Mouse (Mus musculus) cerebellum, adult 2 months (tissue): ENCODE measurements around the gene Mtmr10.

Experiments
- CTCF ChIP-seq: fragments of 200-500 bp; IDR thresholded peaks from 2 replicates; pipeline ENCODE4 v1.5.1; 2011; ENCODE audit warnings: low read depth, mild to moderate bottlenecking, control low read depth, low read length, moderate library complexity, borderline replicate concordance; ENCODE audit not compliant: insufficient read depth
- POLR2A ChIP-seq: fragments of 200-500 bp; IDR thresholded peaks from 2 replicates; pipeline ENCODE4 v1.6.1; 2011; ENCODE audit warnings: low read length, control low read depth, borderline replicate concordance; ENCODE audit not compliant: insufficient read depth

- TF ChIP-seq CTCF, result no peak
- TF ChIP-seq POLR2A, result no peak
These were observed 82.4 kb downstream of the Mtmr10 start for GRCm38 (mm10) chr7:64369841-64370240.
